Comparison of ENCODE assay signal across 31 mouse cellular contexts in the genomic region with DNA sequence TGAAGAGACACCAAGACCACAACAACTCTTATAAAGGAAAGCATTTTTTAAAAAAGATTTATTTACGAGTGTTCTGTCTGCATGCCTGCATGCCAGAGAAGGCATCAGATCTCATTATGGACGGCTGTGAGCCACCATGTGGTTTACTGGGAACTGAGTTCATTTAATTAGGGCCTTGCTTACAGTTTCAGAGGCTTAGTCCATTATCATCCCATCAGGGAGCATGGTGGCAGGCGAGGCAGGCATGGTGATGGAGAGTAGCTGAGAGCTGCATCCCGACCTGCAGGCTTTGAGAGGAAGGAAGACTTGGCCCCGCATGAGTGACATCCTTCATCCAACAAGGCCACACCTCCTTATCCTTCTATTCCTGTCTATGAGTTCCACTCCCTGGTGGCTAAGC. TPM values are rescaled to one million over a fixed set of nuclear protein-coding genes. Genes with fewer than 3 reads are reported as not detected.
DNase-seq lines count a peak whose midpoint lies in the region; ATAC-seq and TF ChIP-seq lines count a peak whose summit lies in the region.
"Had no signal": no experiment of that assay in that cellular context is flagged by ENCODE, and none has a peak within 500 bp of the region (broad histone marks: within the 10 kb centered on the region; RNA-seq: fewer than 3 reads in every experiment).

No protein-coding gene starts in this region.

- H3K4me2 ChIP-seq in forebrain, embryonic 15.5 days (replicated peaks), result no peak overlapping the region
- H3K4me2 ChIP-seq in hindbrain, embryonic 13.5 days, result no peak overlapping the region
- no peak overlapping the region for H3K4me2 ChIP-seq in hindbrain, embryonic 14.5 days (replicated peaks)
- H3K4me2 ChIP-seq: embryonic facial prominence, embryonic 15.5 days; lung, embryonic 14.5 days; stomach, embryonic 15.5 days had no signal

- no peaks in the 10 kb centered on the region for H3K9me3 ChIP-seq in forebrain, embryonic 15.5 days
- no peaks in the 10 kb centered on the region for H3K9me3 ChIP-seq in forebrain, embryonic 10.5 days
- H3K9me3 ChIP-seq in hindbrain, embryonic 13.5 days, result no peaks in the 10 kb centered on the region
- H3K9me3 ChIP-seq in hindbrain, embryonic 14.5 days (ENCODE audit: control insufficient read depth, low read length), result no peaks in the 10 kb centered on the region
- H3K9me3 ChIP-seq: embryonic facial prominence, embryonic 10.5 days; embryonic facial prominence, embryonic 15.5 days; stomach, embryonic 15.5 days had no signal

- 0 out of 2 replicates have a peak, but pooled peaks have one; percentile 17 for ATAC-seq in forebrain, embryonic 15.5 days (replicated peaks)
- no peak for ATAC-seq in hindbrain, embryonic 13.5 days (ENCODE audit: low FRiP score)
- ATAC-seq in hindbrain, embryonic 14.5 days (ENCODE audit: low FRiP score), result no peak

- H3K9ac ChIP-seq in forebrain, embryonic 15.5 days (replicated peaks), result no peak overlapping the region
- no peak overlapping the region for H3K9ac ChIP-seq in hindbrain, embryonic 13.5 days
- no peak overlapping the region for H3K9ac ChIP-seq in hindbrain, embryonic 14.5 days
- H3K9ac ChIP-seq: embryonic facial prominence, embryonic 15.5 days; liver, embryonic 14.5 days; lung, embryonic 14.5 days; stomach, embryonic 15.5 days had no signal

- no peak for TF ChIP-seq CTCF in olfactory bulb, adult 2 months (IDR thresholded peaks at IDR 0.05; ENCODE audit: insufficient read depth, low read depth, low read length)

- no peaks in the 10 kb centered on the region for H3K36me3 ChIP-seq in forebrain, embryonic 15.5 days
- no peaks in the 10 kb centered on the region for H3K36me3 ChIP-seq in forebrain, embryonic 10.5 days (replicated peaks)
- no peaks in the 10 kb centered on the region for H3K36me3 ChIP-seq in hindbrain, embryonic 13.5 days
- no peaks in the 10 kb centered on the region for H3K36me3 ChIP-seq in hindbrain, embryonic 14.5 days (replicated peaks; ENCODE audit: control insufficient read depth, insufficient read depth)
- H3K36me3 ChIP-seq: embryonic facial prominence, embryonic 10.5 days; embryonic facial prominence, embryonic 15.5 days; stomach, embryonic 15.5 days had no signal

- H3K4me1 ChIP-seq in forebrain, embryonic 15.5 days, result peaks cover 7% of the 10 kb centered on the region; the same call in 1 of the 2 replicates
- peaks cover 15% of the 10 kb centered on the region for H3K4me1 ChIP-seq in forebrain, embryonic 10.5 days
- peaks cover 32% of the 10 kb centered on the region for H3K4me1 ChIP-seq in hindbrain, embryonic 13.5 days (replicated peaks)
- peaks cover 10% of the 10 kb centered on the region for H3K4me1 ChIP-seq in hindbrain, embryonic 14.5 days (replicated peaks; ENCODE audit: control insufficient read depth, insufficient read depth, low read length)
- H3K4me1 ChIP-seq in olfactory bulb, adult 2 months (ENCODE audit: control insufficient read depth, insufficient read depth, low read length), result peaks cover 29% of the 10 kb centered on the region
- H3K4me1 ChIP-seq: embryonic facial prominence, embryonic 10.5 days; stomach, embryonic 15.5 days had no signal

- WGBS in forebrain, embryonic 15.5 days, result 45% methylated on average over 5 of the region's 5 CpGs
- 55% methylated on average over 5 of the region's 5 CpGs for WGBS in forebrain, embryonic 10.5 days
- 52% methylated on average over 5 of the region's 5 CpGs for WGBS in hindbrain, embryonic 13.5 days
- 33% methylated on average over 5 of the region's 5 CpGs for WGBS in hindbrain, embryonic 14.5 days
- WGBS in olfactory bulb, adult 2 months, result 28% methylated on average over 5 of the region's 5 CpGs

- DNase-seq in forebrain, embryonic 10.5 days (ENCODE audit: extremely low spot score, low spot score), result no peak
- no peak for DNase-seq in hindbrain, embryonic 14.5 days (ENCODE audit: low spot score)
- DNase-seq in brain, adult 2 months (ENCODE audit: low read depth, low spot score), result peak; percentile 52
- no peak for DNase-seq in lung, adult 18-20 months
- DNase-seq: adrenal gland, postnatal 14 days; cerebellum, adult 2 months; cerebellum, postnatal 25 days; gastrocnemius, postnatal 25 days; heart, adult 18-20 months; layer of hippocampus, postnatal 36 days; left cerebral cortex, postnatal 4 days; lung, embryonic 14.5 days; lung, postnatal 14 days; midbrain, embryonic 14.5 days; right cerebral cortex, postnatal 25 days; thymus, adult 2 months; thymus, postnatal 36 days had no signal

- TF ChIP-seq POLR2A in olfactory bulb, adult 2 months (IDR thresholded peaks at IDR 0.05; ENCODE audit: insufficient read depth, low read depth, low read length), result no peak

- no peak overlapping the region for H3K4me3 ChIP-seq in forebrain, embryonic 15.5 days
- no peak overlapping the region for H3K4me3 ChIP-seq in forebrain, embryonic 10.5 days
- no peak overlapping the region for H3K4me3 ChIP-seq in hindbrain, embryonic 13.5 days
- no peak overlapping the region for H3K4me3 ChIP-seq in hindbrain, embryonic 14.5 days (replicated peaks; ENCODE audit: low read length)
- no peak overlapping the region for H3K4me3 ChIP-seq in olfactory bulb, adult 2 months (ENCODE audit: insufficient read depth, low read depth, low read length)
- H3K4me3 ChIP-seq: embryonic facial prominence, embryonic 10.5 days; embryonic facial prominence, embryonic 15.5 days; stomach, embryonic 15.5 days had no signal

- no peak overlapping the region for H3K27ac ChIP-seq in forebrain, embryonic 15.5 days (replicated peaks)
- no peak overlapping the region for H3K27ac ChIP-seq in forebrain, embryonic 10.5 days
- 0 out of 2 replicates have a peak overlapping the region, but pooled peaks have one; percentile 30 for H3K27ac ChIP-seq in hindbrain, embryonic 13.5 days
- no peak overlapping the region for H3K27ac ChIP-seq in hindbrain, embryonic 14.5 days
- peak overlapping the region; percentile 81 for H3K27ac ChIP-seq in olfactory bulb, adult 2 months (ENCODE audit: insufficient read depth, low read depth, low read length)
- H3K27ac ChIP-seq: embryonic facial prominence, embryonic 10.5 days; embryonic facial prominence, embryonic 15.5 days; liver, embryonic 14.5 days; stomach, embryonic 15.5 days had no signal

- H3K27me3 ChIP-seq in forebrain, embryonic 15.5 days, result no peaks in the 10 kb centered on the region
- no peaks in the 10 kb centered on the region for H3K27me3 ChIP-seq in forebrain, embryonic 10.5 days (ENCODE audit: poor library complexity, severe bottlenecking)
- H3K27me3 ChIP-seq in hindbrain, embryonic 13.5 days, result no peaks in the 10 kb centered on the region
- no peaks in the 10 kb centered on the region for H3K27me3 ChIP-seq in hindbrain, embryonic 14.5 days (ENCODE audit: control insufficient read depth, insufficient read depth, low read length)
- H3K27me3 ChIP-seq: embryonic facial prominence, embryonic 15.5 days; stomach, embryonic 15.5 days had no signal

RNA-seq across cellular contexts. Expression of gene Tbx19, which starts 52.1 kb away (rescaled TPM):
- 0.10 TPM in 1 of 2 replicates, not detected in the other for polyA plus RNA-seq in forebrain, embryonic 15.5 days (2015; fragmentation: Nextera tagmentation; extraction: Ambion mirVana)
- polyA plus RNA-seq in forebrain, embryonic 10.5 days (2016; fragmentation: Nextera tagmentation; extraction: Ambion mirVana), result not detected in 2 replicates
- polyA plus RNA-seq in hindbrain, embryonic 13.5 days (2015; fragmentation: Nextera tagmentation; extraction: Ambion mirVana), result not detected in 2 replicates
- not detected in 2 replicates for polyA plus RNA-seq in hindbrain, embryonic 14.5 days (2014; fragmentation: Nextera tagmentation; extraction: Ambion mirVana)
- polyA plus RNA-seq in olfactory bulb, adult 2 months (2012; ENCODE audit: insufficient read depth, insufficient read length, low replicate concordance, missing spikeins), result not detected in 2 replicates
- polyA plus RNA-seq: cerebellum, adult 2 months; embryonic facial prominence, embryonic 10.5 days; embryonic facial prominence, embryonic 15.5 days; frontal cortex, adult 2 months; heart, postnatal 0 days; hindbrain, embryonic 16.5 days; kidney, adult 2 months; kidney, embryonic 16.5 days; limb, embryonic 14.5 days; lung, embryonic 14.5 days; midbrain, embryonic 14.5 days; neural tube, embryonic 14.5 days; stomach, embryonic 15.5 days had no signal

Comparison
In these comparisons a context has a peak if more than half of its experiments do, and no peak if none do; other contexts are left out.
1. H3K27ac ChIP-seq: peak in hindbrain, embryonic 13.5 days (single experiment) and olfactory bulb, adult 2 months (single experiment); none in forebrain, embryonic 15.5 days (single experiment), forebrain, embryonic 10.5 days (single experiment) and hindbrain, embryonic 14.5 days (single experiment).